Mouse (Mus musculus) cerebellum, adult 2 months (tissue): Measurements from ENCODE around the gene Usp10.

Source experiments
- CTCF ChIP-seq: fragments of 200-500 bp; IDR thresholded peaks from 2 replicates; pipeline ENCODE4 v1.5.1; 2011; ENCODE audit warnings: low read depth, mild to moderate bottlenecking, control low read depth, low read length, moderate library complexity, borderline replicate concordance; ENCODE audit not compliant: insufficient read depth
- POLR2A ChIP-seq: fragments of 200-500 bp; IDR thresholded peaks from 2 replicates; pipeline ENCODE4 v1.6.1; 2011; ENCODE audit warnings: low read length, control low read depth, borderline replicate concordance; ENCODE audit not compliant: insufficient read depth

- TF ChIP-seq CTCF (no peak), POLR2A (no peak)
Measured at GRCm38 (mm10) chr8:119948340-119948739, 38.2 kb downstream of the Usp10 start.
